Mouse (Mus musculus) hindbrain, embryonic 10.5 days (tissue): ENCODE results near the gene Pigp. TPM values are rescaled to one million over a fixed set of nuclear protein-coding genes. Genes with fewer than 3 reads are reported as not detected.

ENCODE experiments used
- polyA plus RNA-seq: library from polyadenylated mRNA; unstranded; fragments of >200 nt; fragmentation: Nextera tagmentation; extraction: Ambion mirVana; gene quantifications from 2 replicates; pipeline ENCODE4 v1.2.1, GENCODE M21; 2016

Gene Pigp
- polyA plus RNA-seq, 1 experiment from 2014 or later = 96.3 TPM

Other genes starting within 250 kb of the Pigp start
- gene Hlcs, start 58.3 kb downstream of the Pigp start, polyA plus RNA-seq = 10.3 and 13.3 TPM in 2 replicates
- gene Ripply3, start 43.4 kb downstream of the Pigp start, polyA plus RNA-seq = 5.1 and 6.9 TPM in 2 replicates
- gene Ttc3, start 1.2 kb downstream of the Pigp start, polyA plus RNA-seq = 318 and 335 TPM in 2 replicates
- gene Vps26c, start 155.0 kb upstream of the Pigp start, polyA plus RNA-seq = 58.8 and 60.5 TPM in 2 replicates
- 7.8 and 9.5 TPM in 2 replicates for gene Dyrk1a, start 198.2 kb upstream of the Pigp start, polyA plus RNA-seq